Mouse (Mus musculus) forebrain, embryonic 12.5 days (tissue): ENCODE results near the gene Dnajb4. TPM values are rescaled to one million over a fixed set of nuclear protein-coding genes. Genes with fewer than 3 reads are reported as not detected.
A peak's percentile ranks its signal among the peaks of the same experiment; 100 is the strongest.
"Not testable (repeated sequence)": the region's sequence is repeated elsewhere in the genome, so short reads cannot be mapped to it uniquely, and the experiment has no call there.

Experiments
- ATAC-seq: fragments of 200-750 bp; cut with Nextera tagmentation; 2 replicates; pipeline ENCODE4 v1.8.0; 2017; ENCODE audit warnings: moderate TSS enrichment; ENCODE audit not compliant: low FRiP score
- H3K27ac ChIP-seq: fragments of 300-500 bp; sonication (generic); 2 replicates; pipeline ENCODE4 v1.5.1; 2016; ENCODE audit warnings: mild to moderate bottlenecking
- H3K27me3 ChIP-seq: fragments of 300-500 bp; sonication (generic); 2 replicates; pipeline ENCODE4 v1.6.1; 2016; ENCODE audit warnings: mild to moderate bottlenecking
- H3K36me3 ChIP-seq: fragments of 300-500 bp; sonication (generic); replicated peaks from 2 replicates; pipeline ENCODE4 v1.6.1; 2016; ENCODE audit warnings: mild to moderate bottlenecking
- H3K4me1 ChIP-seq: fragments of 300-500 bp; sonication (generic); 2 replicates; pipeline ENCODE4 v1.6.1; 2016
- H3K4me2 ChIP-seq: fragments of 300-500 bp; sonication (generic); 2 replicates; pipeline ENCODE4 v1.6.1; 2016; ENCODE audit warnings: mild to moderate bottlenecking, moderate library complexity
- H3K4me3 ChIP-seq: fragments of 300-500 bp; sonication (generic); replicated peaks from 2 replicates; pipeline ENCODE4 v1.5.1; 2016; ENCODE audit warnings: mild to moderate bottlenecking
- H3K9ac ChIP-seq: fragments of 300-500 bp; sonication (generic); 2 replicates; pipeline ENCODE4 v1.6.1; 2016; ENCODE audit warnings: mild to moderate bottlenecking
- H3K9me3 ChIP-seq: fragments of 300-500 bp; sonication (generic); 2 replicates; pipeline ENCODE4 v1.6.1; 2016
- WGBS: fragments of 180-500 bp; shearing (Covaris S2); methylation state at CpG from one replicate; pipeline ENCODE4 v1.1.7; 2016; 5-methylcytosine and 5-hydroxymethylcytosine counted together
- polyA plus RNA-seq: library from polyadenylated mRNA; unstranded; fragments of >200 nt; fragmentation: Nextera tagmentation; extraction: Ambion mirVana; gene quantifications from 2 replicates; pipeline ENCODE4 v1.2.1, GENCODE M21; 2016

Gene Dnajb4
- polyA plus RNA-seq, 1 experiment from 2014 or later: 26.6 TPM

DNA sequence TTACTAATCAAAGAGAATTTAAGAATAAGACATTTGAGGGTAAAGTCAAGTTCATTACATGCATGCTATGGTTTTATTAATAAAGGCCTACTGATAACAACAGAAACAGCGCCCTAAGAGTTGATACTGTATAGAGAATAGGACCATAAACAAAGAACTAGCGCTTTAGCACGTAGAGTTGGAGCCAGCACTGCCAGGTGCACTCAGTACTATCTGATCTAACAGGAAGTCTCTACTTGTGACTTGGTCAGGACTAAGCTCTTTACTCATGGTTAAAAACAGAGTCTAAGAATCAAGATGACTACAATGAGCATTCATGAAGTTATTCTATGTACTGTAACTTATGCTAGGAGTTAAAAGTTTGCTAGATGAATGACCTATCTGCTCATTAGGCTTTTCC lies 5.5 kb downstream of the Dnajb4 start:
- Histone ChIP-seq H3K27ac (no peak overlapping the region), H3K4me1 (peaks cover 8% of the 10 kb centered on the region), H3K27me3 (no peaks in the 10 kb centered on the region), H3K36me3 (peaks cover 8% of the 10 kb centered on the region), H3K9ac (no peak overlapping the region), H3K4me2 (no peak overlapping the region), H3K9me3 (no peaks in the 10 kb centered on the region), H3K4me3 (no peak overlapping the region)
- 92% methylated on average over 3 of the region's 3 CpGs for WGBS
- no peak for ATAC-seq

DNA sequence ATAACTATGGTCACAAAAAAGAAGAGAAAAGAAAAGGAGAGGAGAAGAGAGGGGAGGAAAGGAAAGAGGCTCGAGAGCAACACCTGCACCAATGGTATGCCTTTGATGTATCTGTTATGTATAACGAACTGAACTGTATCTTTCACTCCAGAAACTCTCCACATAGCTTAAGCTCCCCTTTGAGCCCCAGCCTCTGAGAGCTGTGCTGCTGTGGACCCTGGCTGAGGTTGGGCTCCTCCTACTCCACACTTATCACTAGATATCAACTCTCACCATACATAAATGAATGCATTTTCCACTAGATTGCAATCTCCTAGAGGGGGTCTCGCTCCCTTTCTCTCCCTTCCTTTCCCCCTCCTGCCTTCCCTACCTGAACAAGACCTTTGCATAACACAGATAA lies 6.1 kb downstream of the Dnajb4 start:
- H3K27ac ChIP-seq: no peak overlapping the region
- WGBS: 76% methylated on average over 3 of the region's 3 CpGs
- no peaks in the 10 kb centered on the region for H3K9me3 ChIP-seq
- H3K27me3 ChIP-seq: no peaks in the 10 kb centered on the region
- H3K4me3 ChIP-seq: no peak overlapping the region
- H3K4me1 ChIP-seq: peaks cover 5% of the 10 kb centered on the region
- no peak for ATAC-seq
- no peak overlapping the region for H3K4me2 ChIP-seq
- H3K36me3 ChIP-seq: peaks cover 8% of the 10 kb centered on the region
- H3K9ac ChIP-seq: no peak overlapping the region

DNA sequence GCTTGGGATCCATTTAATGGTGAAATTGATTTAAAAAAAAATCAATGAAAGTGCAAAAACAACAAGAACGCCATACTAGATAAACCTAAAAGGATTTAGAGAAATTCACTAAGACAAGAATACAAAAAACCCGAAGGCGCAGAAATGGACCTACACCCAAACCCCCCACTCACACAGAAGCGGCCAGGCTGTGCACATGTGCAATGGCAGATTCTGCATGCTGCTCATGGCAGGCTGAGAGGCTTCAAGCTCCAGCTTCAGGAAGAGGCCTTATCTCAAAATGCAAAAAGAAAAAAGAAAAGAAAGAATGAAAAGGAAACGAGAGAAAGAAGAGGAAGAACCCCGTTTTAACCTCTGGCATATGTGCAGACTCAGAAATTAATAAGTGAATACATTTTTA lies 6.7 kb downstream of the Dnajb4 start:
- no peak for ATAC-seq
- no peak overlapping the region for H3K4me2 ChIP-seq
- no peak overlapping the region for H3K9ac ChIP-seq
- peaks cover 1% of the 10 kb centered on the region for H3K4me1 ChIP-seq
- H3K36me3 ChIP-seq: peaks cover 8% of the 10 kb centered on the region
- no peak overlapping the region for H3K4me3 ChIP-seq
- no peaks in the 10 kb centered on the region for H3K9me3 ChIP-seq
- H3K27ac ChIP-seq: no peak overlapping the region
- H3K27me3 ChIP-seq: no peaks in the 10 kb centered on the region
- WGBS: 91% methylated on average over 6 of the region's 6 CpGs

DNA sequence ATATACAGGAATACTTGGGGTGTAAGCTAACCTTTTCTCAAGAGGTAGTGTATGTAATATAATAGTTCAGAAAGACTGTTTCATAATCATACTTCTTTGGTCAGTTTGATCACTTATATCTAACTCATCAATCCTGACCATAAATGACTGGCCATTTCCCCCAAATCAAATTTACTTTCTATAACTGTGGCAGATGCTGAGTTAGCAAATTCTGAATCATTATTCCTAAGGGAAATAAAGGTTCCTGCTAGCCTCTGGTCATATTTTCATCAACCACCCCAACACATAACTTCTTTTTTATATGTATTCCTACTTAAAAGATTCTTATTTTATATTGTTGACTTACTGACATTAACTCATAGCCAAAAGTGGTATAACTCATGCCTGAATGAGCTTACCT lies 7.2 kb downstream of the Dnajb4 start:
- no peaks in the 10 kb centered on the region for H3K27me3 ChIP-seq
- H3K27ac ChIP-seq: no peak overlapping the region
- ATAC-seq: no peak
- H3K9ac ChIP-seq: no peak overlapping the region
- H3K4me2 ChIP-seq: no peak overlapping the region
- peaks cover 8% of the 10 kb centered on the region for H3K36me3 ChIP-seq
- no peak overlapping the region for H3K4me3 ChIP-seq
- H3K4me1 ChIP-seq: no peaks in the 10 kb centered on the region
- no peaks in the 10 kb centered on the region for H3K9me3 ChIP-seq

DNA sequence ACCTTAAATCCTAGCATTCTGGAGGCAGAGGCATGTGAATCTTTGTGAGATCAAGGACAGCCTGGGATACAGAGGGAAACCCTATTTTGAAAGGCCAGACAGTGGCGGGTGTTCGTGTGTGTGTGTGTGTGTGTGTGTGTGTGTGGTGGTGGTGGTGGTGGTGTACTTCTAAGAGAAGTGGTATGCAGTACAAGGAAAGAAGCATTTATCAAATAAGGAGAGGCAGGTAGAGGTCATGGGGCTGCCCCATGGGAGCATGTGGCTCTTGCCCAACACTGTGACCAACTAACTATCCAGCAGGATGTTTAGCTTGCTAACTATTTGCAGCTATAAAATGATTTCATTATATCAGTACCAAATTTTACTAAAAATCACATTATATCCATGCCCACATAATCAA lies 8.5 kb downstream of the Dnajb4 start:
- Histone ChIP-seq H3K36me3 (no peaks in the 10 kb centered on the region), H3K4me3 (no peak overlapping the region), H3K9me3 (no peaks in the 10 kb centered on the region), H3K4me1 (no peaks in the 10 kb centered on the region), H3K9ac (no peak overlapping the region), H3K4me2 (no peak overlapping the region), H3K27ac (no peak overlapping the region), H3K27me3 (no peaks in the 10 kb centered on the region)
- ATAC-seq: no peak
- 94% methylated on average over 2 of the region's 2 CpGs for WGBS

DNA sequence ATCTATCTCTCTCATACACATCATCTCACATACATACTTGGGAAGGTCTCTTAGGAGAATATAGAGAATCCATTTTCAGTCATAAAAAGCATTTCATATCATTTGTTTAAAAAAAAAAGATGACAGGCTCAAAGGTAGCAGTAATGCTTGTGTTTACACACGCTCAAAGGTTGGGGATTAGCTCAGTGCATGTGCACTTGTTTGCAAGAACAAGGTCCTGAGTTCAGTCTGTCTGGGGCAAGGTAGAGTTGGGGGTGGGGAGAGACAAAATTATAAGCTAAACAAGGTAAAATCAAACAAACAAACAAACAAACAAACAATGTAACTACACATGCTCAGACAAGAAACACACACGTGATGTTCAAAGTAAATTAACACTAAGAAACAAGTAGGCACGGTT lies 8.9 kb downstream of the Dnajb4 start:
- no peak for ATAC-seq
- Histone ChIP-seq H3K4me3 (no peak overlapping the region), H3K4me1 (no peaks in the 10 kb centered on the region), H3K27ac (no peak overlapping the region), H3K9me3 (no peaks in the 10 kb centered on the region), H3K9ac (no peak overlapping the region), H3K27me3 (no peaks in the 10 kb centered on the region), H3K4me2 (no peak overlapping the region), H3K36me3 (no peaks in the 10 kb centered on the region)
- WGBS: 93% methylated on average over 3 of the region's 3 CpGs

DNA sequence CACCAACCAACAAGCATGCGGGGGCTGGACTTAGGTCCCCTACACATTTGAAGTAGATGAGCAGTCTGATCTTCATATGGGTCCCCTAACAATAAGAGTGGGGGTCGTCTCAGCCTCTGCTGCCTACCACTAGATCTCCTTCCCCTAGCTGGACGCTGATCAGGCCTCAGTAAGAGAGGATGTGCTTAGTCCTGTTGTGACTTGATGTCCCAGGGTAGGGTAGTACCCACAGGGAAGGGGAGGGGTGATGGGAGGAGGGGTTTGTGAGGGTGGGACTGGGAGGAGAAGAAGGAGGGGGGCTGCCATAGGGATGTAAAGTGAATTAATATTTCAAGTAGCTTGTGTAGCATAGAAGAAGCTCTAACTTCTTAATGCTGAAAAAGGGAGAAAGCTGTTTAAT lies 11.0 kb downstream of the Dnajb4 start:
- Histone ChIP-seq H3K4me3 (no peak overlapping the region), H3K9ac (no peak overlapping the region), H3K4me2 (no peak overlapping the region), H3K27ac (no peak overlapping the region), H3K27me3 (no peaks in the 10 kb centered on the region), H3K36me3 (no peaks in the 10 kb centered on the region), H3K9me3 (no peaks in the 10 kb centered on the region), H3K4me1 (no peaks in the 10 kb centered on the region)
- no peak for ATAC-seq
- WGBS: 64% methylated on average over 3 of the region's 3 CpGs

DNA sequence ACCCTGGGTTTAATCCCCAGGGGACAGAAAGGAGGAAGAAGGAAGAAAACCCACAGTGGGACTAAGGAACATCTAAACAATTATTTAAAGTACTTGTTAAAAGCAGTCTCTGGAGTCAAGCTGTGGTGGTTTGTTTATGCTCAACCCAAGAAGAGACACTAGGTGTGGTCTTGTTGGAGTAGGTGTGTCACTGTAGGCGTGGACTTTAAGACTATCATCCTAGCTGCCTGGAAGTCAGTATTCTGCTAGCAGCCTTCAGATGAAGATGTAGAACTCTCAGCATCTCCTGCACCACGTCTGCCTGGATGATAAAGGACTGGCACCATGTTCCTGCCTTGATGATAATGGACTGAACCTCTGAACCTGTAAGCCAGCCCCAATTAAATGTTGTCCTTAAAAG lies 12.9 kb downstream of the Dnajb4 start:
- not testable (repeated sequence) for ATAC-seq, H3K9ac ChIP-seq, H3K4me1 ChIP-seq, H3K4me2 ChIP-seq, H3K27me3 ChIP-seq, H3K27ac ChIP-seq, H3K9me3 ChIP-seq, H3K4me3 ChIP-seq, H3K36me3 ChIP-seq
- WGBS: 35% methylated on average over 2 of the region's 2 CpGs

DNA sequence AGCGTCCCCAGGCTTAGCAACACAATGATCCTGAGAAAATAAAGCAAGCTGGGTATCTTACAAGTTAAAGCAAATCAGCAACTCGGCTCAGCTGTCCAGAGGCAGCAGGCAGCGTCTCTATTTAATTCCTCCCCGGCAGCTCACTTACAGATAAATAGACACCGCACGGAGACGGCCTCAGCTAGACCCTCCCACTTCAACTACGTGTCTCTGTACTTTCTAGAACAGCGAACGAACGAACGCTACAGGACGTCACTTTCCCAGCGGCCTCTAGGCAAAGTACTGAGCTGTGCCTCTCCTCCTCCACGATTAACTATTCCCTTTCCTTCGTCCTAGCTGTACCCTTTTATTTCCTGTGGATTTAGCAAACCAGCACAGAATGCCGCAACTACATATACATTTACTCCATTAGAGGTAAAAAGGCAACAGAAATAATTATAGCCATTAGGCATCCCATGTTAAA lies 16.4 kb downstream of the Dnajb4 start:
- under 1% methylated on average over 17 of the region's 17 CpGs for WGBS
- peak overlapping the region; percentile 43 for H3K4me3 ChIP-seq
- peak overlapping the region; percentile 49 for H3K9ac ChIP-seq
- peaks cover 16% of the 10 kb centered on the region for H3K4me1 ChIP-seq
- H3K9me3 ChIP-seq: no peaks in the 10 kb centered on the region
- H3K27ac ChIP-seq: peak overlapping the region; percentile 68
- peak; percentile 96 for ATAC-seq
- H3K27me3 ChIP-seq: no peaks in the 10 kb centered on the region
- H3K4me2 ChIP-seq: peak overlapping the region; percentile 64
- no peaks in the 10 kb centered on the region for H3K36me3 ChIP-seq

DNA sequence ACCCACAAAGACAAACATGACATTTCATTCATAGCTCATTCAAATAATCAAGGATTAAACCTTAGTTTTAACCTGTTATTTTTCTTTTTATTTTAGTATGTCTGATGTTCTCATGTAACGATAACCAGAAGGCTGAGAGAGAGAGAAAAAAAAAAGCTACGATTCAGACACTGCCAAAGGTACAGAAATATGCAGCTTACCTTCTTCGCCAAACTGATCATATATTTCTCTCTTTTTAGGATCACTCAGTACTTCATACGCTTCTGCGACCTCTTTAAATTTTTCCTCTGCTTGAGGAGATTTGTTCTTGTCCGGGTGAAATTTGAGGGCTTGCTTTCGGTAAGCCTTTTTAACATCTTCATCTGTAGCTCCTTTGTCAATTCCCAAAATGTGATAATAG lies 16.9 kb downstream of the Dnajb4 start:
- Histone ChIP-seq H3K9ac (peak overlapping the region; percentile 49), H3K4me1 (peaks cover 16% of the 10 kb centered on the region), H3K4me2 (peak overlapping the region; percentile 64), H3K36me3 (no peaks in the 10 kb centered on the region), H3K27ac (peak overlapping the region; percentile 68), H3K27me3 (no peaks in the 10 kb centered on the region), H3K4me3 (peak overlapping the region; percentile 43), H3K9me3 (no peaks in the 10 kb centered on the region)
- no peak for ATAC-seq
- 16% methylated on average over 7 of the region's 7 CpGs for WGBS

DNA sequence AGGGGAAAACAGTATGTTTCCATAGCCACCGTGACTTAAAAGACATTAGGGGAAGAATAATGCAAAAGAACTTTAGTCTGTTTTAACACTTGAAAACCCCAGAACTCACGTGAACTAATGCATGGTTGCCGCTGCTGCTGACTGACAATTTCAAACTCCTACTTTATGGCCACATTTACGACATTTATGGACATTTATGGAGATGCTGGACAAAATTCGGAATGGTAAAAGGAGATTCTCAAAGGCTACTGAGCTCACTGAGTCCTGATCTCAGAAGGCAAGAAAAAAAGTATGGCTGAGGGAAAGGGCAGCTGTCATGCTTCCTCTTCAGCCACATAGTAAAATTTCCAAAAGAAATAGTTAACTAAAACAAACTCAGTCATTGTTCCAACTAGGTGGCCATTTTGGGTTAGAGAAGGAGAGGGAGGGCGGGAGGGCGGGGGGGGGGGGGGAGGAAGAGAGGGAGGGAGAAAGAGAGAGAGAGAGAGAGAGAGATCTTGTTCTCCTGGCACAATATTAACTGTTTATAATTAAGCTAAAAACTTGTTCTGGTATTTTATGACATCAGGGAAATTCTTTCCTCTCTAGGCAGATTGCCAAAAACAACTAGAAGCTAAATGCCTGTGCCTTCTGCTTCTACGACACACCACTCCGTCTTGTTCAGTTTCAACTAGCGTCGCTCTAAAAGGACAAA lies 17.7 kb downstream of the Dnajb4 start:
- Histone ChIP-seq H3K4me3 (peak overlapping the region; percentile 32), H3K27me3 (no peaks in the 10 kb centered on the region), H3K27ac (no peak overlapping the region), H3K4me1 (peaks cover 16% of the 10 kb centered on the region), H3K4me2 (peak overlapping the region; percentile 46), H3K36me3 (no peaks in the 10 kb centered on the region), H3K9ac (0 out of 2 replicates have a peak overlapping the region, but pooled peaks have one; percentile 21), H3K9me3 (no peaks in the 10 kb centered on the region)
- no peak for ATAC-seq
- WGBS: 47% methylated on average over 10 of the region's 11 CpGs

DNA sequence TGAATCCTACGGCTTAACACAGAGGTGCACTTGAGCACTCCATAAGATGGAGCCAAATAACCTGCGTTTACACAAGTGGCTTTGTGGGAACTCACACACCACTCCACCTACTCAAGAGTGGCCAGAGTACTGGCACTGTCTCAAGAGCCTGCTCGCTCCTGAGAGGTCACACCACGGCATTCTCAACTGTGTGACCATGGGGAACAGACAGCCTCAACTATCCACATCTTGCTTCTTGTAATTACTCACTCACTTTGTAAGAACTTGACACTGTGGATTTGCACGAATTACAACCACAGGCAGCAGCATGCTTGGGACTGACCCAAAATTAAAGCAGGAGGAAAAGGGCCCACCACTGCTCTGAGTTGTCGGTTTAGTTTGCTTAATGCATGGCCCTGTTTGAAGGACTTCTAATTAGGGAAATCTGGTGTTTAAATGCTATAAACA lies 18.3 kb downstream of the Dnajb4 start:
- Histone ChIP-seq H3K36me3 (no peaks in the 10 kb centered on the region), H3K4me2 (peak overlapping the region; percentile 46), H3K27me3 (no peaks in the 10 kb centered on the region), H3K4me3 (peak overlapping the region; percentile 32), H3K9ac (0 out of 2 replicates have a peak overlapping the region, but pooled peaks have one; percentile 21), H3K9me3 (no peaks in the 10 kb centered on the region), H3K27ac (no peak overlapping the region), H3K4me1 (peaks cover 16% of the 10 kb centered on the region)
- peak; percentile 24; the same call in 1 of the 2 replicates for ATAC-seq
- WGBS: 41% methylated on average over 6 of the region's 6 CpGs
